Mouse (Mus musculus) urinary bladder, postnatal 4 days (tissue): ENCODE data around the gene Capn12.
A peak's percentile ranks its signal among the peaks of the same experiment; 100 is the strongest.

Experiments used
- DNase-seq, 2 experiments: peaks; one replicate each; pipeline ENCODE4 v3.0.0; 2021 to 2022; ENCODE audit warnings: low spot score in 2 of 2

Capn12 gene

GRCm38 (mm10) chr7:28919815-28920214 is 38.6 kb downstream of the Capn12 start:
- DNase-seq = peak; percentile 85 to 91

GRCm38 (mm10) chr7:28921178-28921577 is 40.0 kb downstream of the Capn12 start:
- no peak for DNase-seq

GRCm38 (mm10) chr7:28921722-28922465 is 40.7 kb downstream of the Capn12 start:
- DNase-seq = no peak

GRCm38 (mm10) chr7:28922606-28923005 is 41.4 kb downstream of the Capn12 start:
- no peak for DNase-seq

- no peak for DNase-seq
These were observed 42.7 kb downstream of the Capn12 start for GRCm38 (mm10) chr7:28923865-28924291.

GRCm38 (mm10) chr7:28924802-28925201 is 43.6 kb downstream of the Capn12 start:
- DNase-seq = no peak

- DNase-seq = peak; percentile 77 to 81
These were observed 44.1 kb downstream of the Capn12 start for GRCm38 (mm10) chr7:28925317-28925716.

GRCm38 (mm10) chr7:28926172-28926571 is 45.0 kb downstream of the Capn12 start:
- DNase-seq = no peak

GRCm38 (mm10) chr7:28929381-28929780 is 48.2 kb downstream of the Capn12 start:
- no peak for DNase-seq

- DNase-seq = no peak
These were observed 49.3 kb downstream of the Capn12 start for GRCm38 (mm10) chr7:28930320-28931031.

- no peak for DNase-seq
These were observed 49.9 kb downstream of the Capn12 start for GRCm38 (mm10) chr7:28931032-28931694.

GRCm38 (mm10) chr7:28931695-28932039 is 50.4 kb downstream of the Capn12 start:
- no peak for DNase-seq

GRCm38 (mm10) chr7:28932421-28933041 is 51.3 kb downstream of the Capn12 start:
- no peak for DNase-seq

- DNase-seq = no peak
These were observed 52.6 kb downstream of the Capn12 start for GRCm38 (mm10) chr7:28933825-28934224.

GRCm38 (mm10) chr7:28936787-28937186 is 55.6 kb downstream of the Capn12 start:
- DNase-seq = no peak

- DNase-seq = no peak
These were observed 57.4 kb downstream of the Capn12 start for GRCm38 (mm10) chr7:28938654-28939053.

GRCm38 (mm10) chr7:28939418-28940183 is 58.4 kb downstream of the Capn12 start:
- no peak for DNase-seq

- DNase-seq = no peak
These were observed 59.9 kb downstream of the Capn12 start for GRCm38 (mm10) chr7:28941129-28941528.

GRCm38 (mm10) chr7:28941542-28941941 is 60.3 kb downstream of the Capn12 start:
- DNase-seq = no peak
